Mouse (Mus musculus) cerebellum, adult 2 months (tissue): ENCODE data around the gene Bag3.

Source experiments
- CTCF ChIP-seq: fragments of 200-500 bp; IDR thresholded peaks from 2 replicates; pipeline ENCODE4 v1.5.1; 2011; ENCODE audit warnings: low read depth, mild to moderate bottlenecking, control low read depth, low read length, moderate library complexity, borderline replicate concordance; ENCODE audit not compliant: insufficient read depth
- POLR2A ChIP-seq: fragments of 200-500 bp; IDR thresholded peaks from 2 replicates; pipeline ENCODE4 v1.6.1; 2011; ENCODE audit warnings: low read length, control low read depth, borderline replicate concordance; ENCODE audit not compliant: insufficient read depth

GRCm38 (mm10) chr7:128531929-128532328 lies 8.5 kb downstream of the Bag3 start:
- TF ChIP-seq POLR2A (no peak), CTCF (no peak)
